Mouse (Mus musculus) forebrain, embryonic 15.5 days (tissue): ENCODE results near the gene Alx1. TPM values are rescaled to one million over a fixed set of nuclear protein-coding genes. Genes with fewer than 3 reads are reported as not detected.

Experiments
- ATAC-seq: fragments of 200-750 bp; cut with Nextera tagmentation; replicated peaks from 2 replicates; pipeline ENCODE4 v1.8.0; 2017; ENCODE audit warnings: mild to moderate bottlenecking, moderate TSS enrichment, moderate library complexity
- H3K27ac ChIP-seq: fragments of 300-500 bp; sonication (generic); replicated peaks from 2 replicates; pipeline ENCODE4 v1.5.1; 2015; ENCODE audit warnings: mild to moderate bottlenecking, inconsistent platforms
- H3K27me3 ChIP-seq: fragments of 300-500 bp; sonication (generic); 2 replicates; pipeline ENCODE4 v1.6.1; 2015; ENCODE audit warnings: inconsistent platforms
- H3K36me3 ChIP-seq: fragments of 300-500 bp; sonication (generic); 2 replicates; pipeline ENCODE4 v1.6.1; 2015; ENCODE audit warnings: mild to moderate bottlenecking, inconsistent platforms
- H3K4me1 ChIP-seq: fragments of 300-500 bp; sonication (generic); 2 replicates; pipeline ENCODE4 v1.6.1; 2015; ENCODE audit warnings: inconsistent platforms
- H3K4me2 ChIP-seq: fragments of 300-500 bp; sonication (generic); replicated peaks from 2 replicates; pipeline ENCODE4 v1.6.1; 2015; ENCODE audit warnings: mild to moderate bottlenecking, inconsistent platforms
- H3K4me3 ChIP-seq: fragments of 300-500 bp; sonication (generic); 2 replicates; pipeline ENCODE4 v1.5.1; 2015; ENCODE audit warnings: mild to moderate bottlenecking, inconsistent platforms
- H3K9ac ChIP-seq: fragments of 300-500 bp; sonication (generic); replicated peaks from 2 replicates; pipeline ENCODE4 v1.6.1; 2015; ENCODE audit warnings: mild to moderate bottlenecking, inconsistent platforms
- H3K9me3 ChIP-seq: fragments of 300-500 bp; sonication (generic); 2 replicates; pipeline ENCODE4 v1.6.1; 2016; ENCODE audit warnings: inconsistent platforms
- WGBS: fragments of 180-500 bp; shearing (Covaris S2); methylation state at CpG from one replicate; pipeline ENCODE4 v1.1.7; 2015; ENCODE audit warnings: mixed read lengths; 5-methylcytosine and 5-hydroxymethylcytosine counted together
- polyA plus RNA-seq: library from polyadenylated mRNA; unstranded; fragments of >200 nt; fragmentation: Nextera tagmentation; extraction: Ambion mirVana; gene quantifications from 2 replicates; pipeline ENCODE4 v1.2.1, GENCODE M21; 2015

Alx1 gene
- polyA plus RNA-seq, 1 experiment from 2014 or later, result 0.87 TPM

- Histone ChIP-seq H3K36me3 (no peaks in the 10 kb centered on the region), H3K4me1 (no peaks in the 10 kb centered on the region), H3K9ac (no peak overlapping the region), H3K27me3 (no peaks in the 10 kb centered on the region), H3K4me2 (no peak overlapping the region), H3K4me3 (no peak overlapping the region), H3K9me3 (no peaks in the 10 kb centered on the region), H3K27ac (no peak overlapping the region)
- WGBS, result 84% methylated on average over 2 of the region's 2 CpGs
- ATAC-seq, result no peak
Measured at GRCm38 (mm10) chr10:103002556-103002955, 27.5 kb downstream of the Alx1 start.

DNA sequence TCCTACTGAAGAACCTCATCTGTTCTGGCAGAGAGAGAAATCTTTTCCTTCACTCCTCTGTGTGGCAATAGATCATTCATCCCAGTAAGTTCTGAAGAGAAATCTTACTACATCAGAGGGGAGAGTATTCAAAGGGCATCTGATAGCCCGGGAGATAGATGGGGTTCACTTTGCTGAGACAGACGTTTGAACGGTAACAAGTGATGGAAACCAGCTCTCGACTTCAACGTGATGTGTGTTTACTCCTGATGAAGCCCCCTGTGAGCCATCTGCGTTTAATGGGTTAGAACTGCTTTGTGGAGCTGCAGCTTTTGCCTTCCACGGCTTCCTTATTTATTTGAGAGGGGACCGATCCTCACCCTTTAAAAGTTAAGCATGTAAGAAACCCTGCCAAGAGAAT is 29.1 kb downstream of the Alx1 start:
- Histone ChIP-seq H3K4me1 (no peaks in the 10 kb centered on the region), H3K27ac (no peak overlapping the region), H3K27me3 (no peaks in the 10 kb centered on the region), H3K4me3 (no peak overlapping the region), H3K9me3 (no peaks in the 10 kb centered on the region), H3K4me2 (no peak overlapping the region), H3K36me3 (no peaks in the 10 kb centered on the region), H3K9ac (no peak overlapping the region)
- 71% methylated on average over 8 of the region's 8 CpGs for WGBS
- ATAC-seq, result no peak

- Histone ChIP-seq H3K36me3 (no peaks in the 10 kb centered on the region), H3K27me3 (no peaks in the 10 kb centered on the region), H3K9me3 (no peaks in the 10 kb centered on the region), H3K4me2 (no peak overlapping the region), H3K9ac (no peak overlapping the region), H3K4me3 (no peak overlapping the region), H3K4me1 (no peaks in the 10 kb centered on the region), H3K27ac (no peak overlapping the region)
- ATAC-seq, result no peak
Measured at GRCm38 (mm10) chr10:102999584-102999983, 30.4 kb downstream of the Alx1 start.

GRCm38 (mm10) chr10:102975106-102975505 is 54.9 kb downstream of the Alx1 start:
- no peaks in the 10 kb centered on the region for H3K9me3 ChIP-seq
- ATAC-seq, result no peak
- H3K36me3 ChIP-seq, result no peaks in the 10 kb centered on the region
- H3K4me3 ChIP-seq, result no peak overlapping the region
- no peaks in the 10 kb centered on the region for H3K4me1 ChIP-seq
- no peak overlapping the region for H3K9ac ChIP-seq
- 89% methylated on average over 5 of the region's 5 CpGs for WGBS
- H3K4me2 ChIP-seq, result no peak overlapping the region
- no peak overlapping the region for H3K27ac ChIP-seq
- no peaks in the 10 kb centered on the region for H3K27me3 ChIP-seq

DNA sequence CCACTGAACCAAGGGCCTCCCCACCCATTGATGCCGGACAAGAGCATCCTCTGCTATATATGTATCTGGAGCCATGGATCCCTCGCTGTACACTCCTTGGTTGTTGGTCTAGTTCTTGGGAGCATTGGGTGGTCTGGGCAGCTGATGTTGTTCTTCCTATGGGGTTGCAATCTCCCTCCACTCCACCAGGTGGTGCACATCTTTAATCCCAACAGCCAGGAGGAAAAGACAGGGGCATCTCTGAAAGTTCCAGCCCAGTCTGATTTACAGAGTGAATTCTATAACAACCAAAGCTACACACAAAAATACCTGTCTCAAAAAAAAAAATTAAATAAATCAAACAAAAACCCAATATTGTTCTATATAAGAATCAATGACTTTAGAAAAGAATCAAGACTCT is 70.4 kb downstream of the Alx1 start:
- 93% methylated on average over 2 of the region's 2 CpGs for WGBS
- Histone ChIP-seq H3K27me3 (no peaks in the 10 kb centered on the region), H3K36me3 (no peaks in the 10 kb centered on the region), H3K9ac (no peak overlapping the region), H3K27ac (no peak overlapping the region), H3K4me3 (no peak overlapping the region), H3K4me1 (no peaks in the 10 kb centered on the region), H3K4me2 (no peak overlapping the region), H3K9me3 (no peaks in the 10 kb centered on the region)
- ATAC-seq, result no peak

Other genes starting within 250 kb of the Alx1 start
- gene Lrriq1, start 206.1 kb upstream of the Alx1 start, polyA plus RNA-seq, result 2.6 and 4.7 TPM in 2 replicates